Mouse (Mus musculus): ENCODE results near the gene Glcci1. TPM values are rescaled to one million over a fixed set of nuclear protein-coding genes. Genes with fewer than 3 reads are reported as not detected.
"Not testable (repeated sequence)": the region's sequence is repeated elsewhere in the genome, so short reads cannot be mapped to it uniquely, and the experiment has no call there.

Gene Glcci1
- total RNA-seq, 2 experiments from 2014 or later, result 1.7 to 4.2 TPM

GRCm38 (mm10) chr6:8536944-8537343, 27.5 kb downstream of the Glcci1 start:
- no peak for ATAC-seq (replicated peaks; ENCODE audit: low FRiP score, poor library complexity, severe bottlenecking)

DNA sequence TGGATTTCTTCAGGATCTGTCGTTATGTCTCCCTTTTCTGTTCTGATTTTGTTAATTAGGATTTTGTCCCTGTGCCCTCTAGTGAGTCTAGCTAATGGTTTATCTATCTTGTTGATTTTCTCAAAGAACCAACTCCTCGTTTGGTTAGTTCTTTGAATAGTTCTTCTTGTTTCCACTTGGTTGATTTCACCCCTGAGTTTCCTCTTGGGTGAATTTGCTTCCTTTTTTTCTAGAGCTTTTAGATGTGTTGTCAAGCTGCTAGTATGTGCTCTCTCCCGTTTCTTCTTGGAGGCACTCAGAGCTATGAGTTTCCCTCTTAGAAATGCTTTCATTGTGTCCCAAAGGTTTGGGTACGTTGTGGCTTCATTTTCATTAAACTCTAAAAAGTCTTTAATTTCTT, 32.1 kb downstream of the Glcci1 start:
- not testable (repeated sequence) for ATAC-seq (replicated peaks; ENCODE audit: low FRiP score, poor library complexity, severe bottlenecking)

DNA sequence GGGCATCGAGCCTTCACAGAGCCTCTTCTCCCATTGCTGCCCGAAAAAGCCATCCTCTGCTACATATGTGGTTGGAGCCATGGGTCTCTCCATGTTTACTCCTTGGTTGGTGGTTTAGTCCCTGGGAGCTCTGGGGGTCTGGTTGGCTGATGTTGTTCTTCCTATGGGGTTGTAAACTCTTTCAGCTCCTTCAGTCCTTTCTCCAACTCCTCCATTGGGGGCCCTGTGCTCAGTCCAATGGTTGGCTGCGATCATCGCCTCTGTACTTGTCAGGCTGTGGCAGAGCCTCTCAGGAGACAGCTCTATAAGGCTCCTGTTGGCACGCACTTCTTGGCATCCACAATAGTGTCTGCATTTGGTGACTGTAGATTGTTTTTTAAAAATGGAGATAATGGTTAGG, 35.4 kb downstream of the Glcci1 start:
- no peak for ATAC-seq (replicated peaks; ENCODE audit: low FRiP score, poor library complexity, severe bottlenecking)

DNA sequence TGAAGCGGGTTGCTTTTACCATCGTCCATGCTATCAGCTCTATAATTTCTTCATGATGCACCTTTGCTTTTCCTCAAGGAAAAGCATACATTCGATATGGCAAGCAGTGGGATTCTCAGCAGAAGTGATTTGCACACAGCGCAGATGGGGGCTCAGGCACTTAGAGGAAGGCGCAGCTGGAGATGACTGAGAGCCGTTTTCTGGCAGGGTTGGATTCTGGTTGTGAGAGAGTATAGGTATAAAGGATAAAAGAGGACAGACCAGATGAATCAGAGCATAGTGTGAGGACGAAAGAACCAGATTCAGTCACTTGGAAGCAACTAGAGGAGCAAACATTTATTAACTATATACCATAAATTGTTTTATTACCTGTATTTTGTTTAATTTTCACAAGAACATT, 36.4 kb downstream of the Glcci1 start:
- ATAC-seq (replicated peaks; ENCODE audit: low FRiP score, poor library complexity, severe bottlenecking), result no peak

GRCm38 (mm10) chr6:8551155-8551554, 41.8 kb downstream of the Glcci1 start:
- no peak for ATAC-seq (replicated peaks; ENCODE audit: low FRiP score, poor library complexity, severe bottlenecking)

DNA sequence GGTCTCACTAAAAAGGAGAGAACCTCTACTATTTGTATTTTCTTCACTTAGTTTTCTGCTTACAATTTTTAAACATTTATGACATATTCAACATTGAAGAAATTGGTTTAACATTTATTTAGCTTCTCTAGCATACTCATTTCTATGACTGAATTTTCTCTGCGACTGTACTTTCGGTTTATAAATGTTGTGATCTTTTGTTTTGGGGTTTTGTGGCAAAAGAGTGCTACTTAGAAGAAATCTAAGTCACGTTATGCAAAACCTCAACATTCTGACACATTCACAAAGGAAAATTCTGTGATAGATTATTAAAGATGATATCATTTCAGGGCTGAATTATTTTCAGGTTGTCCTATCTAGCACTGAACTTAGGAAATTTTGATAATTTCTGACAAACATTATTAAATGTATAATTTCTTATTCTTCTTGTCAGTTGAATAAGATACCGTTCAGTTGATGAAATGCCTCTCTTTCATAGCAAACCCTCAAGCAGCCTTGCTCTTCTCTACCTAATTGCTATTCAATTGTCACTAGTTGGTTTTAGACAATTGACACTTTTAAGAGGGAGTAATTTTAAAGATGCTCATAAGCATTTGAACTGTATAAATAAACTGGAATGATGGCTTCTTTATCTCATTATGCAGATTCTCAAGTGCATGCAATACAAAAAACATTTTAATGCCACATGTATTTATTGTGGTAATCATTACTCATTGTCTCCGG, 47.6 kb downstream of the Glcci1 start:
- no peak for ATAC-seq (replicated peaks; ENCODE audit: low FRiP score, poor library complexity, severe bottlenecking)

- no peak for ATAC-seq (replicated peaks; ENCODE audit: low FRiP score, poor library complexity, severe bottlenecking)
Measured at GRCm38 (mm10) chr6:8560682-8561081, 51.3 kb downstream of the Glcci1 start.

- ATAC-seq (replicated peaks; ENCODE audit: low FRiP score, poor library complexity, severe bottlenecking), result no peak
Measured at GRCm38 (mm10) chr6:8582377-8582776, 73.0 kb downstream of the Glcci1 start.

- no peak for ATAC-seq (replicated peaks; ENCODE audit: low FRiP score, poor library complexity, severe bottlenecking)
Measured at GRCm38 (mm10) chr6:8583892-8584291, 74.5 kb downstream of the Glcci1 start.

GRCm38 (mm10) chr6:8591665-8592064, 82.3 kb downstream of the Glcci1 start:
- ATAC-seq (replicated peaks; ENCODE audit: low FRiP score, poor library complexity, severe bottlenecking), result no peak

- ATAC-seq (replicated peaks; ENCODE audit: low FRiP score, poor library complexity, severe bottlenecking), result no peak
Measured at GRCm38 (mm10) chr6:8617369-8617768, 108.0 kb downstream of the Glcci1 start.

DNA sequence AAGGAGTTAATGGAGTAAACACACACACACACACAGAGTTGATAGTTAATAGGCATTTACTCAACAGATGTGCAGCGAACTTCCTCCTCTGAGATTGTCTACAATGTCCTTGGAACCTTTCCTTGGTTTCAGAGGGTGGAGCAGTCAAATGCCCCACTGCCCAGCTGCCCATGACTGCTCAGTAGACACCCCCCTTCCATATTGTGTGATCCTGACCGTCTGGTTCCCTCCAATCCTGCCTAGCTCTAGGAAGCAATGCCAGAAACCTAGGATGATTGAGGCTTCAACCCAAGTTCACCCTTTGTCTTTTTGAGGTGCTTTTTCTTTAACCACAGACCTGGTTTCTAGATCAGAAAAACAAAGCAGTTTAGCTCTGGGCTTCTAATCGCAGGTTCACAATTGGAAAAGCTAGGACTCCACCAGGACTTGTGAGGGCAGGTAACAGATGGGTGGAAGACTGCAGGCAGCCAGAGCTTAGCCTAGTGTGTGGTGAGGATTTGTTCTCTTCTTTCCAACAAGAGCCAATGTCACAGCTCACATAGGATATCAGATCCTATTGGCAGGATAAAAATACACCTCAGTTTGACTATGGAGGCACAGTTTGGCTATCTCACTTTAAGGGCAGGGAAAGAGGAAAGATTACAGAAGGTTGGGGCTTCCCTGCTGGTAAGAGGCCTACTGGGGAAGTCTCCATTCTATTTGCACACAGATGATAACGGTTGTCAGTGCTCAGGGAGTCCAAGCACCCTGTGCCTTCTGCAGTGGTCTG, 110.4 kb downstream of the Glcci1 start:
- ATAC-seq (replicated peaks; ENCODE audit: low FRiP score, poor library complexity, severe bottlenecking), result no peak

DNA sequence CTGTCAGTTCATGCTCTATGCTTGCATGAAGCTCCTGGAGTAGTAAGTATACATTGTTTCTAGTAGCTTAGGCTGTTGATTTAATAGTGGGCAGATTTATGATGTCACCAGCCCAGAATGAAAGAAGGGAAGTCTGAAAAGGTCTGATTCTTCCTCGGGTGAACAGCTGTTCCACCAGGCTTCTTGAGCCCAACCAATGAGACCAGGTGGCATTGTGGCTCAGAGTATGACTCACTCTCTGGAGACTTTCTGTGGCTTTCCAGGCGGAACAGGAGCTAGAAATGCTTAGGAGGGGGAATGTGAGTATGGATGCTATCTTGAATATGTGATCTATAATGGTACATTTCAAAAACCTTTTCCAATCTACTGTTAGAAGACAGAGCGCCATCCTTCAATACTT, 113.6 kb downstream of the Glcci1 start:
- no peak for ATAC-seq (replicated peaks; ENCODE audit: low FRiP score, poor library complexity, severe bottlenecking)

GRCm38 (mm10) chr6:8628226-8628625, 118.8 kb downstream of the Glcci1 start:
- no peak for ATAC-seq (replicated peaks; ENCODE audit: low FRiP score, poor library complexity, severe bottlenecking)

DNA sequence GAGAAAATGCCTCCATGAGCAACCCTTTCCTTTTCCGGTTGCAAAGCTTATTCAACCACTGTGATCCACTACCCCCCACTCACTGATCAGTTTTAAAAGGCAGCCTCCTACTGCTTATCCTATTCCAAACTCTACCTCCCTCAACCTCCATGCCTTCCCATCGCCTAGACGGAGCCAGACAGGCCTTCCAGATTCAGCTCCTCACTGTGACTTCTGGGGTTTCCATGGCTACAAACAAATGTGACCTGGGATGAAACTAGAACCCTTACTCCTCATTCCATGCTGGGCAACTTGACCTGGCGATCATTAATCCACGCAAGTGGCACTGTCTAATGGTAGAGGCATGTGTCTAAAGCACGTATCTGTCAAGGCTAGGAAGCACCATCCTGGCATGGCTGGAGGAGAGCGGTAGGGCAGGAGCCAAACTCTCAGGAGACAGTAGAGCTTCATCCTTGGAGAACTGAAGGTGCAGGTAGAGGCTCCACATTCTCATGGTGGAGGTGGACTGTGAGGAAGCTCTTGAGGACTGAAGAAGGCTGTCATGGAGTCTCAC, 119.4 kb downstream of the Glcci1 start:
- no peak for ATAC-seq (replicated peaks; ENCODE audit: low FRiP score, poor library complexity, severe bottlenecking)

GRCm38 (mm10) chr6:8630531-8630930, 121.1 kb downstream of the Glcci1 start:
- no peak for ATAC-seq (replicated peaks; ENCODE audit: low FRiP score, poor library complexity, severe bottlenecking)

GRCm38 (mm10) chr6:8631362-8631761, 122.0 kb downstream of the Glcci1 start:
- no peak for ATAC-seq (replicated peaks; ENCODE audit: low FRiP score, poor library complexity, severe bottlenecking)

DNA sequence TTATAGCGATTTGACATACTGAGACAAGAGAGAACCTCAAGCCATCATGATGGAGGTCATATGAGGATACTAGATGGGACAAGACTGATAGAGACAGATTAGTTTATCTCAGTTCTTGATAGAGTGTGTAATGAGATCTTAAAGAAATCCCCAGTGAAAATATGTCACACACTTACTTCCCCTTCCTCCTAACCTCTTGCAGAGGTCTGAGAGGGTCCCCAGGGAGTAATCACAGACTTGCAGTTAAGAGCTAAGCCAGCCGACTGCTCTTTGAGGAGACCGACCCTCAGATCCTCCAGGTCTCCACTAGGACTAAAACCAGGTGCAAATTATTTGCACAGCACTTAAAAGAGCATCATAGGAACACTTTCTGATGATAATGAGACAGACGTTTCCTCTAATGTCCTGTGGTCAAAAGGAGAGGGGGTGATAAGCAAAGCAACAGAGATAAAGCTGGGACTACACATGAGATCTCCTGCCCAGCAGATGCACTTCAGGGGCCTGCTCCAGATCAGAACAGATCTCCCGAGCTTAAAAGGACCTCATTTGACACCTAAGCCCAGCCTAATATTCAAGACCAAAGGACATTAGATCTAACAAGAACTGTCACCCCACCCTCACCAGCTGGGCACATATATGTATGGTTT, 122.7 kb downstream of the Glcci1 start:
- no peak for ATAC-seq (replicated peaks; ENCODE audit: low FRiP score, poor library complexity, severe bottlenecking)

DNA sequence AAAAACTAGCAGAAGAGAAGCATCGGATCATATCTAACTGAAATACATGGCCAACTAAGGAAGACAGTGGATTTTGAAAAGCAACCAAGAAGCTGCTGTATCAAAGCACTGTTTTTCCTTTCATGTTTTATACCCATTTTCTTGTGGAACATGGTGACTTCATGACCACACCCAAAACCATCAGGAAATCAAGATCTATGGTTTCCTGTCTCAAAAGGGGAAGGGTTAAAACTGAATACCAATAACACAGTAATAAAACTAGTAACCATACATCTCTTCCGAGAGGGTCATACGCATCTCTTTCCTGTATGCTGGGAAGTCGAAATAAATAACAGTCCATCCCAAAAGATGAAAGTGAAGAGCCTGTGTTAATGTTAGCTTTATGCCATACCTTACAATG, 123.3 kb downstream of the Glcci1 start:
- no peak for ATAC-seq (replicated peaks; ENCODE audit: low FRiP score, poor library complexity, severe bottlenecking)

DNA sequence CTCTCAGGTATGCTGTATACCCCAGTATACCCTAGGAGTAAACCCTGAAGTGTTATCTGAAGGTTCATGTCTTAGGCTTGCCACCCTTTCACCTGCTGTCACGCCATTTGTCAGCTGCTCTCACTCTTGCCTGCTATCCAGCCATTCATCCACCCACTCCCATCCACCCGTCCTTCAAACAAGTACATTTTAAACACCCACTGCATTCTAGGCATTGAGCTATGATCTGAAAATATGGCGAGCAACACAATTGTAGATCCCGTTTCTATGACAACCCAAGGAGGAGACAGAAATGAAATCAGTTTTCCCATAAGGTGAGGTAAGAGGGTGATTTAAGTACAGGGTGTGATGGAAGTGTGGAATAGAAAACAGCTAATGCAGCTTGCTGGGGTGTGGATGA, 128.7 kb downstream of the Glcci1 start:
- no peak for ATAC-seq (replicated peaks; ENCODE audit: low FRiP score, poor library complexity, severe bottlenecking)

GRCm38 (mm10) chr6:8638899-8639298, 129.5 kb downstream of the Glcci1 start:
- no peak for ATAC-seq (replicated peaks; ENCODE audit: low FRiP score, poor library complexity, severe bottlenecking)
